Mouse (Mus musculus) lung, postnatal 0 days (tissue): Measurements from ENCODE around the gene Slc10a7.

Source experiments
- CTCF ChIP-seq: IDR thresholded peaks from 2 replicates; pipeline ENCODE4 v1.5.1; 2016; ENCODE audit warnings: antibody characterized with exemption, mild to moderate bottlenecking
- EP300 ChIP-seq: IDR thresholded peaks from 2 replicates; pipeline ENCODE4 v1.6.1; 2016; ENCODE audit warnings: antibody characterized with exemption, mild to moderate bottlenecking, control low read depth

- TF ChIP-seq CTCF (no peak), EP300 (no peak)
Observed at GRCm38 (mm10) chr8:78635241-78635771, 126.2 kb downstream of the Slc10a7 start.
